Mouse (Mus musculus): ENCODE results near the gene Olfr606. TPM values are rescaled to one million over a fixed set of nuclear protein-coding genes. Genes with fewer than 3 reads are reported as not detected.

Gene Olfr606
- not detected in 2 replicates for polyA plus RNA-seq (2015; fragmentation: Nextera tagmentation; extraction: Ambion mirVana)

DNA sequence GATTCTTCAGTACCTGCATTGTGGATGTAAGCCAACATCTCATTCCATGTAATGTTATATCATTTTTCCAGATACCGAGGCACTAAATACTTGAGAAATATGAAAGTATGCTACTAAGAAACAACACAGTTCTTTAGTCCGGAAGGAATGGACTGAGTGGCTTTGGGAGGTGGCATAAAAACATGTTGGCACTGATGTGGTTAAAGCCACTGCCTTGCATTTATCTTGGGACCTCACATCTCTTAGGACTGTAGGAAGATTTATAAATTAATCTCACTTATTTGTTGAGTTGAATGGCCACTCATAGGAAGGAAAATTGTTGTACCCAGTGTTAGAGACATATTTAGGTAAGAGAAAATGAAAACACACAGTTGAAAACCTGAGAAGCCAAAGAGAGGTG is at the start of gene Olfr606:
Gene Olfr606 (plus strand): TSS at position 301 of the 400 bp plus-strand sequence.

DNA sequence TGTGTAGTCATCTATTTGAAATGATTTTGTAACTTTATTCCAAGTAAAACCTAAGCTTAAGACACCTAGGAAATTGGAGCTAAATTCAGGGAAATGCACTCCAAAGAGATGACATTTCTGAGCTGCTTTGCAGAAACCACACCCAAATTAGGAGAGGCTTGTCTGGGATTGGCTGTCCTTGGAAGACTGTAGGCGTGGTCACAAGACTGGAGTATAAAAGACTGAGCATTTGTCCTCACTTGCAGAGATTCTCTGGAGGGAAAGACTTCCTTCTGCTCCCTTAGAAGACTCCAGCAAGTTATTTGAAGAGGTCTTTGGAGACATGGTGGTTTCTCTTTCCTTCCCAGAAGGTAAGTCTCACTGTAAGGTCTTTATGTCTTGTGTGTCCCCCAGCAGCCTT is 34.1 kb upstream of the Olfr606 start, which contains the start of gene Usp17lc:
Gene Usp17lc (plus strand): TSS at position 301 of the 400 bp plus-strand sequence.

DNA sequence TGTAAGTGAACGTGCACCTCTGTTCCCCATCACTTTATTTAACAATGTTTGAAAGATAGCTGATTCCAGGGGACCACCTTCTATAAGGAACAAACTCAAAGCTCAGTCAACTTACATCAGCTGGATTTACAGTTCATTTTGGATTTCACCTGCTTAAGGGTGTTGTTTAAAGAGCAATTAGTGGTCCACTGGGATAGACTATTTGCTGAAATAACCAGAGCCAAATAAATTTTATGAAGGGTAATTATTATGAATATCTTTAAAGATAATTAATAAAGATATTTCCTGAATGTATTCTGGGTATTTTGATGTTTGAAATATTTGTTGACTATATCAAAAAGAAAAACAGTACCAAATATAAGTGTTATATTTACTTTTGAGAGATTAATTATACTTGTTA is 3.5 kb upstream of the Olfr606 start, which contains the start of gene Olfr605:
Gene Olfr605 (minus strand): TSS at position 101 of the 400 bp plus-strand sequence.

DNA sequence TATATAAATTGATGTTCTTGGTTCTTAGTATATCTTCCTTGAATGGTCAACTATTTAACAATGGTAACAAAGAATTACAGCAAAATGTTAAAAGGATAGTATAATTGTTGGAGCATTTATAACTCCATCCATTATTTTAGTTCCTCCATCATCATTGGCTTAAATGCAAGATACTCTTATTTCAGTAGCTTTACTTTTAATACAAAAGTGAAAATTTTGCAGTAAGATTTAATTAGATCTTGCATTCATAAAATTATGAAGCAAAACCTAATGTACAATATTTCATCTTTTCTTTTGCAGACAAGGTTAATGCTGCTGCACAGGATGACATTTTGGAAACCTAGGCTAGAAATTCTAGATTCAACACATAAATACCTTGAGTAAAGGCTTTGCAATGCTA is 20.7 kb downstream of the Olfr606 start, which contains the start of gene Olfr608:
Gene Olfr608 (plus strand): TSS at position 301 of the 400 bp plus-strand sequence.

DNA sequence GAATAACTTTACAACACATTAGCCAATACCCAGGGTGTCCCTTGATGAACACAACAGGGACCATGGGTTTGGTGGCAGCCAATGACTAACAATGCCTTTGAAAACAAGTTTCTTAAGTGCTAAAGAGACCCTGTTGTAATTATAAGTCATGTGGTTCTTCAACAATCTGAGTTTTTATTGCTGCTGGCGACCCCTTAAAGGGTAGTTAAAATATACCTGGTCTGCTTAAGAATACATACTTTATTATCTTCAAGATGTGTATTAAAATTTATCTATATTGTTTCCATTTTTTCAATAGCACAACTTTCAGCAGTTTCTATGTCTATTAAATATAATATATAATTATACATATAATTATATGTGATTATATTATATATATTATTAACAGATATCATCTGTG is 49.1 kb downstream of the Olfr606 start, which contains the start of gene Olfr609:
Gene Olfr609 (minus strand): TSS at position 101 of the 400 bp plus-strand sequence.

Small RNA genes within 50 kb of the gene (microRNA-seq; reads per million reads assigned to microRNA genes)
- 0 reads per million in 2 experiments for gene Gm25774

Other genes with a start within 250 kb of the Olfr606 start
- gene Olfr593, start 237.2 kb upstream of the Olfr606 start, polyA plus RNA-seq (2015; fragmentation: Nextera tagmentation; extraction: Ambion mirVana) = not detected in 2 replicates
- not detected in 2 replicates for gene Olfr594, start 232.1 kb upstream of the Olfr606 start, polyA plus RNA-seq (2015; fragmentation: Nextera tagmentation; extraction: Ambion mirVana)
- gene Usp17ld, start 196.5 kb upstream of the Olfr606 start, polyA plus RNA-seq (2015; fragmentation: Nextera tagmentation; extraction: Ambion mirVana) = not detected in 2 replicates
- gene Olfr596, start 143.4 kb upstream of the Olfr606 start, polyA plus RNA-seq (2015; fragmentation: Nextera tagmentation; extraction: Ambion mirVana) = not detected in 2 replicates
- not detected in 2 replicates for gene Olfr597, start 132.7 kb upstream of the Olfr606 start, polyA plus RNA-seq (2015; fragmentation: Nextera tagmentation; extraction: Ambion mirVana)
- not detected in 2 replicates for gene Olfr598, start 125.5 kb upstream of the Olfr606 start, polyA plus RNA-seq (2015; fragmentation: Nextera tagmentation; extraction: Ambion mirVana)
- not detected in 2 replicates for gene Olfr599, start 113.1 kb upstream of the Olfr606 start, polyA plus RNA-seq (2015; fragmentation: Nextera tagmentation; extraction: Ambion mirVana)
- gene Olfr600, start 99.4 kb upstream of the Olfr606 start, polyA plus RNA-seq (2015; fragmentation: Nextera tagmentation; extraction: Ambion mirVana) = not detected in 2 replicates
- not detected in 2 replicates for gene Olfr601, start 86.4 kb upstream of the Olfr606 start, polyA plus RNA-seq (2015; fragmentation: Nextera tagmentation; extraction: Ambion mirVana)
- not detected in 2 replicates for gene Olfr603, start 62.9 kb upstream of the Olfr606 start, polyA plus RNA-seq (2015; fragmentation: Nextera tagmentation; extraction: Ambion mirVana)
- gene Usp17lc, start 34.0 kb upstream of the Olfr606 start, polyA plus RNA-seq (2015; fragmentation: Nextera tagmentation; extraction: Ambion mirVana) = not detected in 2 replicates
- not detected in 2 replicates for gene Olfr605, start 3.6 kb upstream of the Olfr606 start, polyA plus RNA-seq (2015; fragmentation: Nextera tagmentation; extraction: Ambion mirVana)
- not detected in 2 replicates for gene Olfr607, start 15.1 kb downstream of the Olfr606 start, polyA plus RNA-seq (2015; fragmentation: Nextera tagmentation; extraction: Ambion mirVana)
- not detected in 2 replicates for gene Olfr608, start 20.8 kb downstream of the Olfr606 start, polyA plus RNA-seq (2015; fragmentation: Nextera tagmentation; extraction: Ambion mirVana)
- gene Olfr609, start 49.0 kb downstream of the Olfr606 start, polyA plus RNA-seq (2015; fragmentation: Nextera tagmentation; extraction: Ambion mirVana) = not detected in 2 replicates
- gene Olfr610, start 63.1 kb downstream of the Olfr606 start, polyA plus RNA-seq (2015; fragmentation: Nextera tagmentation; extraction: Ambion mirVana) = not detected in 2 replicates
- not detected in 2 replicates for gene Olfr611, start 71.8 kb downstream of the Olfr606 start, polyA plus RNA-seq (2015; fragmentation: Nextera tagmentation; extraction: Ambion mirVana)
- not detected in 2 replicates for gene Olfr612, start 93.7 kb downstream of the Olfr606 start, polyA plus RNA-seq (2015; fragmentation: Nextera tagmentation; extraction: Ambion mirVana)
- not detected in 2 replicates for gene Olfr613, start 99.0 kb downstream of the Olfr606 start, polyA plus RNA-seq (2015; fragmentation: Nextera tagmentation; extraction: Ambion mirVana)
- not detected in 2 replicates for gene Olfr615, start 107.0 kb downstream of the Olfr606 start, polyA plus RNA-seq (2015; fragmentation: Nextera tagmentation; extraction: Ambion mirVana)
- not detected in 2 replicates for gene Olfr616, start 120.1 kb downstream of the Olfr606 start, polyA plus RNA-seq (2015; fragmentation: Nextera tagmentation; extraction: Ambion mirVana)
- not detected in 2 replicates for gene Olfr617, start 124.0 kb downstream of the Olfr606 start, polyA plus RNA-seq (2015; fragmentation: Nextera tagmentation; extraction: Ambion mirVana)
- gene Olfr618, start 141.1 kb downstream of the Olfr606 start, polyA plus RNA-seq (2015; fragmentation: Nextera tagmentation; extraction: Ambion mirVana) = not detected in 2 replicates
- not detected in 2 replicates for gene Olfr619, start 151.5 kb downstream of the Olfr606 start, polyA plus RNA-seq (2015; fragmentation: Nextera tagmentation; extraction: Ambion mirVana)
- not detected in 2 replicates for gene Olfr620, start 163.5 kb downstream of the Olfr606 start, polyA plus RNA-seq (2015; fragmentation: Nextera tagmentation; extraction: Ambion mirVana)
- not detected in 2 replicates for gene Olfr622, start 193.7 kb downstream of the Olfr606 start, polyA plus RNA-seq (2015; fragmentation: Nextera tagmentation; extraction: Ambion mirVana)
- gene Olfr623, start 214.7 kb downstream of the Olfr606 start, polyA plus RNA-seq (2015; fragmentation: Nextera tagmentation; extraction: Ambion mirVana) = not detected in 2 replicates
- 0.03 and 0.06 TPM in 2 replicates for gene Olfr624, start 222.1 kb downstream of the Olfr606 start, polyA plus RNA-seq (2015; fragmentation: Nextera tagmentation; extraction: Ambion mirVana)
- not detected in 2 replicates for gene Olfr625-ps1, start 233.7 kb downstream of the Olfr606 start, polyA plus RNA-seq (2015; fragmentation: Nextera tagmentation; extraction: Ambion mirVana)